Mouse (Mus musculus): ENCODE measurements around the gene Slc4a1. TPM values are rescaled to one million over a fixed set of nuclear protein-coding genes. Genes with fewer than 3 reads are reported as not detected.
"Not testable (repeated sequence)": the region's sequence is repeated elsewhere in the genome, so short reads cannot be mapped to it uniquely, and the experiment has no call there.

Gene Slc4a1
- polyA plus RNA-seq (2011; ENCODE audit: insufficient read depth, insufficient read length, low read depth, missing spikeins) = 0.48 and 0.53 TPM in 2 replicates

- H3K36me3 ChIP-seq (ENCODE audit: control insufficient read depth, insufficient read depth, low read length, poor library complexity, severe bottlenecking); H3K4me1 ChIP-seq (ENCODE audit: control insufficient read depth, insufficient read depth, low read length); H3K27ac ChIP-seq (ENCODE audit: insufficient read depth, low read length); H3K27me3 ChIP-seq (ENCODE audit: control insufficient read depth, insufficient read depth, low read length, poor library complexity, severe bottlenecking); H3K9ac ChIP-seq (ENCODE audit: low read depth, poor library complexity, severe bottlenecking); H3K9me3 ChIP-seq (replicated peaks; ENCODE audit: control insufficient read depth, insufficient read depth, low read length, poor library complexity, severe bottlenecking); H3K4me3 ChIP-seq (ENCODE audit: low read depth, low read length): not testable (repeated sequence)
Measured at GRCm38 (mm10) chr11:102366103-102366502, at the start of gene Slc4a1. Slc4a1 (minus strand) TSS chr11:102366203.

DNA sequence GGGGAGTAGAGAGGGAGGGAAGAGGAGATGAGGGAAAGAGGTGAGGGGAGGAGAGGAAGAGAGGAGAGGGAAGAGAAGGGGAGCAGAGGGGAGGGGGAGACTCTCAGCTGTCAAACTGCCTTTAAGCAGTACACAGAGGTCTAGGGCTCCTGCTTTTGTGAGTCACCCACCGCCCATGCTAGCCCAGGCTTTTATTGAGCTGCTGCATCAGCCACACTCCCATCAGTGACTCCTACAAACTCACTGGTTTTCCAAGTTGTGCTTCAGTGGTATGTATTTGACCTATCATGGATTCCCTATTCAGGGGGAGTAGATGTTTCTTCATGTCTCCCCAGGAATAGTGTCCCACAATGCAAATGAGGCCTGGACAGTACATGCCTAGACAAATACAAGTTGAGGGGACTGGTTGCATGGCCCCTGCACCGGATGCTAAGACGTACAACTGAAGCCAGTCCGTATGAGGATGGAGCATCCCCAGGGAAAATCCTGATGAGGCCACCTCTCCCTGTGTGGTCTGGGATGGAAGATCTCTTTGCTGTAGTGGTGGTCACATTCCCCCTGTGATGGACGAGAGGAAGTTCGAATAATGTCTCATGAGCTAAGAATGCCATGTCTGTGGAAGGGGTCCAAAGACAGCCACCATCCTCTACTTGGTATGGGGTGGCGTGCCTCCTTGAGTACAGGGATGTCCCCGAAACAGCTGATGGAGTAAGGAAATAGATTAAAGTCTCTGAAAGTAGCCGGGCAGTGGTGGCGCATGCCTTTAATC, 49.2 kb upstream of the Slc4a1 start:
- H3K9ac ChIP-seq (ENCODE audit: low read depth, poor library complexity, severe bottlenecking) = 0 out of 2 replicates have a peak overlapping the region, but pooled peaks have one; percentile 29
- peak overlapping the region; percentile 66 for H3K27ac ChIP-seq (ENCODE audit: insufficient read depth, low read length)
- no peaks in the 10 kb centered on the region for H3K36me3 ChIP-seq (ENCODE audit: control insufficient read depth, insufficient read depth, low read length, poor library complexity, severe bottlenecking)
- TF ChIP-seq CTCF (IDR thresholded peaks at IDR 0.05; ENCODE audit: low read depth, low read length) (no peak), EP300 (IDR thresholded peaks at IDR 0.05; ENCODE audit: insufficient read depth, low read depth, low read length) (no peak), POLR2A (IDR thresholded peaks at IDR 0.05; ENCODE audit: insufficient read depth, low read length) (no peak)
- no peaks in the 10 kb centered on the region for H3K27me3 ChIP-seq (ENCODE audit: control insufficient read depth, insufficient read depth, low read length, poor library complexity, severe bottlenecking)
- no peaks in the 10 kb centered on the region for H3K9me3 ChIP-seq (replicated peaks; ENCODE audit: control insufficient read depth, insufficient read depth, low read length, poor library complexity, severe bottlenecking)
- no peaks in the 10 kb centered on the region for H3K4me1 ChIP-seq (ENCODE audit: control insufficient read depth, insufficient read depth, low read length)
- H3K4me3 ChIP-seq (ENCODE audit: low read depth, low read length) = no peak overlapping the region

DNA sequence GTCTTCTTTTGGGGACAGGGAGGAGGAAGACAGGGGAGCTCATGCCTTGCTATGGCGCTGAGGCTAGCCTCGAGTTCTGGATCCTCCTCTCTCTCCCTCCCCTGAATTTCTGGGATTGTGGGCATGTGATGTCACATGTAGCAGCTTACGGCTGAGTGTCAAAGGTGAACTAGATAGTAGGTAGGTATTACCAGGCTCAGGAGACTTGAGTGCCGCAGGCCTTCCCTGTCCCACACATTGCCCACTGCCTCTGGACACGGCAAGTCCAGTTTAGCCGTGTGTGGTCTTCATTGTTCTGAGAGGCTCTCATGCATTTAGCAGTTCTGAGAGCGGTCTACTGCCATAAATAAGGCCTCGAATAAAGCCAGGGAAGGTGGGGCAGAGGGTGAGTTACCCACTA, 47.1 kb upstream of the Slc4a1 start:
- TF ChIP-seq POLR2A (IDR thresholded peaks at IDR 0.05; ENCODE audit: insufficient read depth, low read length) (no peak), EP300 (IDR thresholded peaks at IDR 0.05; ENCODE audit: insufficient read depth, low read depth, low read length) (no peak), CTCF (IDR thresholded peaks at IDR 0.05; ENCODE audit: low read depth, low read length) (no peak)
- no peaks in the 10 kb centered on the region for H3K9me3 ChIP-seq (replicated peaks; ENCODE audit: control insufficient read depth, insufficient read depth, low read length, poor library complexity, severe bottlenecking)
- no peaks in the 10 kb centered on the region for H3K36me3 ChIP-seq (ENCODE audit: control insufficient read depth, insufficient read depth, low read length, poor library complexity, severe bottlenecking)
- H3K27me3 ChIP-seq (ENCODE audit: control insufficient read depth, insufficient read depth, low read length, poor library complexity, severe bottlenecking) = no peaks in the 10 kb centered on the region
- H3K4me3 ChIP-seq (ENCODE audit: low read depth, low read length) = no peak overlapping the region
- no peak overlapping the region for H3K27ac ChIP-seq (ENCODE audit: insufficient read depth, low read length)
- no peaks in the 10 kb centered on the region for H3K4me1 ChIP-seq (ENCODE audit: control insufficient read depth, insufficient read depth, low read length)
- no peak overlapping the region for H3K9ac ChIP-seq (ENCODE audit: low read depth, poor library complexity, severe bottlenecking)

DNA sequence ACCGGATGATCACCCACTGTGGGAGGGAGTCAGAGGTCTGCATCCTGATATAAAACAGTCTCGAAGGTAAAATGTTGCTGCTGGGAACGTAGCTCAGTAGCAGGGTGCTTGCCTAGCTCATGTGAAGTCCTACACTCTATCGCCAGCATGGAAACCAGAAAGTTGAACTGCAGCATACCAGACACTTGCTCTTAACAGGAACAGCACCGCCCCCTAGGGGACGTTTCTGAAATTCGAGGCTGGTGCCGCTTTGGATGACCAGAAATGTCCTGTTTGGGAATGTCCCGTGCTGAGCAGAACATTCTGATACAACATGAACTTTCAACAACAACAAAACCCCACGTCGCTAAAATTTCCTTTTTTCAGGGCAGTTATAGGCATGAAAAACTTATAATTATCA, 45.7 kb upstream of the Slc4a1 start:
- Histone ChIP-seq H3K4me1 (ENCODE audit: control insufficient read depth, insufficient read depth, low read length) (no peaks in the 10 kb centered on the region), H3K27ac (ENCODE audit: insufficient read depth, low read length) (no peak overlapping the region), H3K36me3 (ENCODE audit: control insufficient read depth, insufficient read depth, low read length, poor library complexity, severe bottlenecking) (no peaks in the 10 kb centered on the region), H3K4me3 (ENCODE audit: low read depth, low read length) (no peak overlapping the region), H3K9me3 (replicated peaks; ENCODE audit: control insufficient read depth, insufficient read depth, low read length, poor library complexity, severe bottlenecking) (no peaks in the 10 kb centered on the region), H3K9ac (ENCODE audit: low read depth, poor library complexity, severe bottlenecking) (no peak overlapping the region), H3K27me3 (ENCODE audit: control insufficient read depth, insufficient read depth, low read length, poor library complexity, severe bottlenecking) (no peaks in the 10 kb centered on the region)
- TF ChIP-seq EP300 (IDR thresholded peaks at IDR 0.05; ENCODE audit: insufficient read depth, low read depth, low read length) = 0 out of 2 replicates have a peak, but pooled peaks have one; percentile 38
- no peak for TF ChIP-seq POLR2A (IDR thresholded peaks at IDR 0.05; ENCODE audit: insufficient read depth, low read length)
- peak; percentile 83 for TF ChIP-seq CTCF (IDR thresholded peaks at IDR 0.05; ENCODE audit: low read depth, low read length)

DNA sequence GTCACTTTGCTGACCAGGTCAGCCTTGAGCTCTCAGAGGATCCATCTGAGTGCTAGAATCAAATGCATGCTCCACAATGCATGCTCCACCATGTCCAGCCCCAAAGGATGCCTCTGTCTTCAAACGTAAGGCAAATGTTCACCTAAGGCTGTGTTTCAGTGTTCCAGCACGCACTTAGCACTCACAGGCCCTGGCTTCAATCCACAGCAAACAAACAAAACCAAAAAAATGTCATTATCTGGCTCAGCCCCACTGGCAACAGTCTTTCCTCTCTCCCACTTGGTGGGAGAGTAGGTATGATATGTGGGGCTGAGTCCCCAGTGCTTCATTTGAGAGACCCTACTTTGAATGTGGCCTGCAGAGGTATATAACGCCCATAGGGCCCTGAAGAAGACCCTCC, 45.1 kb upstream of the Slc4a1 start:
- Histone ChIP-seq H3K27me3 (ENCODE audit: control insufficient read depth, insufficient read depth, low read length, poor library complexity, severe bottlenecking) (no peaks in the 10 kb centered on the region), H3K9me3 (replicated peaks; ENCODE audit: control insufficient read depth, insufficient read depth, low read length, poor library complexity, severe bottlenecking) (no peaks in the 10 kb centered on the region), H3K4me1 (ENCODE audit: control insufficient read depth, insufficient read depth, low read length) (no peaks in the 10 kb centered on the region), H3K27ac (ENCODE audit: insufficient read depth, low read length) (no peak overlapping the region), H3K9ac (ENCODE audit: low read depth, poor library complexity, severe bottlenecking) (no peak overlapping the region), H3K36me3 (ENCODE audit: control insufficient read depth, insufficient read depth, low read length, poor library complexity, severe bottlenecking) (peaks cover 1% of the 10 kb centered on the region; the same call in 1 of the 2 replicates), H3K4me3 (ENCODE audit: low read depth, low read length) (no peak overlapping the region)
- TF ChIP-seq CTCF (IDR thresholded peaks at IDR 0.05; ENCODE audit: low read depth, low read length) (no peak), EP300 (IDR thresholded peaks at IDR 0.05; ENCODE audit: insufficient read depth, low read depth, low read length) (no peak), POLR2A (IDR thresholded peaks at IDR 0.05; ENCODE audit: insufficient read depth, low read length) (no peak)

DNA sequence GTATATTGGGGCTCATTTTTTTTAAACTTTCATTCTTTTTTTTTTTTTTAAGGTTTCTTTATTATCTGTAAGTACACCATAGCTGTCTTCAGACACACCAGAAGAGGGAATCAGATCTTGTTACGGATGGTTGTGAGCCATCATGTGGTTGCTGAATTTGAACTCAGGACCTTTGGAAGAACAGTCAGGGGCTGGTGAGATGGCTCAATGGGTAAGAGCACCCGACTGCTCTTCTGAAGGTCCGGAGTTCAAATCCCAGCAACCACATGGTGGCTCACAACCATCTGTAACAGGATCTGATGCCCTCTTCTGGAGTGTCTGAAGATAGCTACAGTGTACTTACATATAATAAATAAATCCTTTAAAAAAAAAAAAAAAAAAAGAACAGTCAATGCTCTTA, 44.3 kb upstream of the Slc4a1 start:
- not testable (repeated sequence) for H3K4me3 ChIP-seq (ENCODE audit: low read depth, low read length); H3K36me3 ChIP-seq (ENCODE audit: control insufficient read depth, insufficient read depth, low read length, poor library complexity, severe bottlenecking); H3K9ac ChIP-seq (ENCODE audit: low read depth, poor library complexity, severe bottlenecking); H3K27ac ChIP-seq (ENCODE audit: insufficient read depth, low read length); H3K9me3 ChIP-seq (replicated peaks; ENCODE audit: control insufficient read depth, insufficient read depth, low read length, poor library complexity, severe bottlenecking); H3K4me1 ChIP-seq (ENCODE audit: control insufficient read depth, insufficient read depth, low read length); H3K27me3 ChIP-seq (ENCODE audit: control insufficient read depth, insufficient read depth, low read length, poor library complexity, severe bottlenecking)

Data from ES-Bruce4 (cell line).